Mouse (Mus musculus): ENCODE results near the gene Galnt6. TPM values are rescaled to one million over a fixed set of nuclear protein-coding genes. Genes with fewer than 3 reads are reported as not detected.

The Galnt6 gene
- total RNA-seq, 2 experiments from 2014 or later = 22.4 to 26.6 TPM

GRCm38 (mm10) chr15:100755498-100755859 is 26.3 kb upstream of the Galnt6 start:
- ATAC-seq (replicated peaks; ENCODE audit: low FRiP score, low TSS enrichment, poor library complexity, severe bottlenecking) = no peak

- ATAC-seq (replicated peaks; ENCODE audit: low FRiP score, low TSS enrichment, poor library complexity, severe bottlenecking) = peak; percentile 56; the same call in 1 of the 2 replicates
Measured at GRCm38 (mm10) chr15:100754805-100755497, 25.8 kb upstream of the Galnt6 start.

GRCm38 (mm10) chr15:100754041-100754440 is 24.9 kb upstream of the Galnt6 start:
- ATAC-seq (replicated peaks; ENCODE audit: low FRiP score, low TSS enrichment, poor library complexity, severe bottlenecking) = no peak

GRCm38 (mm10) chr15:100753045-100753444 is 23.9 kb upstream of the Galnt6 start:
- no peak for ATAC-seq (replicated peaks; ENCODE audit: low FRiP score, low TSS enrichment, poor library complexity, severe bottlenecking)

GRCm38 (mm10) chr15:100752439-100752838 is 23.3 kb upstream of the Galnt6 start:
- no peak for ATAC-seq (replicated peaks; ENCODE audit: low FRiP score, low TSS enrichment, poor library complexity, severe bottlenecking)

- peak; percentile 66 for ATAC-seq (replicated peaks; ENCODE audit: low FRiP score, low TSS enrichment, poor library complexity, severe bottlenecking)
Measured at GRCm38 (mm10) chr15:100749751-100750538, 20.8 kb upstream of the Galnt6 start.

- ATAC-seq (replicated peaks; ENCODE audit: low FRiP score, low TSS enrichment, poor library complexity, severe bottlenecking) = no peak
Measured at GRCm38 (mm10) chr15:100748584-100748983, 19.4 kb upstream of the Galnt6 start.

- ATAC-seq (replicated peaks; ENCODE audit: low FRiP score, low TSS enrichment, poor library complexity, severe bottlenecking) = peak; percentile 96
Measured at GRCm38 (mm10) chr15:100747121-100747963, 18.2 kb upstream of the Galnt6 start.

- ATAC-seq (replicated peaks; ENCODE audit: low FRiP score, low TSS enrichment, poor library complexity, severe bottlenecking) = no peak
Measured at GRCm38 (mm10) chr15:100746478-100747120, 17.4 kb upstream of the Galnt6 start.

GRCm38 (mm10) chr15:100743238-100743637 is 14.1 kb upstream of the Galnt6 start:
- no peak for ATAC-seq (replicated peaks; ENCODE audit: low FRiP score, low TSS enrichment, poor library complexity, severe bottlenecking)

- ATAC-seq (replicated peaks; ENCODE audit: low FRiP score, low TSS enrichment, poor library complexity, severe bottlenecking) = no peak
Measured at GRCm38 (mm10) chr15:100739442-100739841, 10.3 kb upstream of the Galnt6 start.

- peak; percentile 83 for ATAC-seq (replicated peaks; ENCODE audit: low FRiP score, low TSS enrichment, poor library complexity, severe bottlenecking)
Measured at GRCm38 (mm10) chr15:100738351-100738781, 9.2 kb upstream of the Galnt6 start.

- no peak for ATAC-seq (replicated peaks; ENCODE audit: low FRiP score, low TSS enrichment, poor library complexity, severe bottlenecking)
Measured at GRCm38 (mm10) chr15:100737667-100738066, 8.5 kb upstream of the Galnt6 start.

GRCm38 (mm10) chr15:100735953-100736300 is 6.8 kb upstream of the Galnt6 start:
- ATAC-seq (replicated peaks; ENCODE audit: low FRiP score, low TSS enrichment, poor library complexity, severe bottlenecking) = peak; percentile 37

GRCm38 (mm10) chr15:100735095-100735952 is 6.1 kb upstream of the Galnt6 start:
- ATAC-seq (replicated peaks; ENCODE audit: low FRiP score, low TSS enrichment, poor library complexity, severe bottlenecking) = peak; percentile 55

- ATAC-seq (replicated peaks; ENCODE audit: low FRiP score, low TSS enrichment, poor library complexity, severe bottlenecking) = no peak
Measured at GRCm38 (mm10) chr15:100732580-100732979, 3.4 kb upstream of the Galnt6 start.

- no peak for ATAC-seq (replicated peaks; ENCODE audit: low FRiP score, low TSS enrichment, poor library complexity, severe bottlenecking)
Measured at GRCm38 (mm10) chr15:100731081-100731480, 1.9 kb upstream of the Galnt6 start.

- 0 out of 2 replicates have a peak, but pooled peaks have one; percentile 0 for ATAC-seq (replicated peaks; ENCODE audit: low FRiP score, low TSS enrichment, poor library complexity, severe bottlenecking)
Measured at GRCm38 (mm10) chr15:100728586-100728985, 590 bp downstream of the Galnt6 start.

- no peak for ATAC-seq (replicated peaks; ENCODE audit: low FRiP score, low TSS enrichment, poor library complexity, severe bottlenecking)
Measured at GRCm38 (mm10) chr15:100727834-100728233, 1.3 kb downstream of the Galnt6 start.

Measured in megakaryocyte-erythroid progenitor cell, adult 5-6 weeks (primary cell).